Mouse (Mus musculus): ENCODE measurements at regions not wholly inside any gene's neighbourhood (a gene's known extent, or its start where the extent isn't known, plus 50 kb on each side); places are given as distances from the start of the nearest gene placed in this dataset.

- TF ChIP-seq CTCF (IDR thresholded peaks at IDR 0.05; ENCODE audit: low read depth) (no peak), EP300 (IDR thresholded peaks at IDR 0.05; ENCODE audit: low read depth) (no peak)
These were observed 96.0 kb upstream of the Negr1 start for GRCm38 (mm10) chr3:156465601-156466000.

Data from liver, postnatal 0 days (tissue).